Mouse (Mus musculus) heart, embryonic 12.5 days (tissue): Measurements from ENCODE around the gene Nup54. TPM values are rescaled to one million over a fixed set of nuclear protein-coding genes. Genes with fewer than 3 reads are reported as not detected.

Experiments used
- ATAC-seq: fragments of 200-750 bp; cut with Nextera tagmentation; 2 replicates; pipeline ENCODE4 v1.8.0; 2017; ENCODE audit warnings: moderate TSS enrichment, moderate library complexity; ENCODE audit not compliant: insufficient number of reproducible peaks, low FRiP score
- H3K27ac ChIP-seq: fragments of 300-500 bp; sonication (generic); 2 replicates; pipeline ENCODE4 v1.5.1; 2016; ENCODE audit warnings: mild to moderate bottlenecking, moderate library complexity; ENCODE audit not compliant: poor library complexity, severe bottlenecking
- H3K27me3 ChIP-seq: fragments of 300-500 bp; sonication (generic); replicated peaks from 2 replicates; pipeline ENCODE4 v1.6.1; 2016; ENCODE audit warnings: mild to moderate bottlenecking, moderate library complexity
- H3K36me3 ChIP-seq: fragments of 300-500 bp; sonication (generic); 2 replicates; pipeline ENCODE4 v1.6.1; 2016; ENCODE audit warnings: mild to moderate bottlenecking, moderate library complexity
- H3K4me1 ChIP-seq: fragments of 300-500 bp; sonication (generic); replicated peaks from 2 replicates; pipeline ENCODE4 v1.6.1; 2016; ENCODE audit warnings: mild to moderate bottlenecking
- H3K4me2 ChIP-seq: fragments of 300-500 bp; sonication (generic); 2 replicates; pipeline ENCODE4 v1.6.1; 2016; ENCODE audit warnings: mild to moderate bottlenecking, moderate library complexity
- H3K4me3 ChIP-seq: fragments of 300-500 bp; sonication (generic); 2 replicates; pipeline ENCODE4 v1.5.1; 2016; ENCODE audit warnings: mild to moderate bottlenecking
- H3K9ac ChIP-seq: fragments of 300-500 bp; sonication (generic); 2 replicates; pipeline ENCODE4 v1.6.1; 2016; ENCODE audit warnings: mild to moderate bottlenecking, moderate library complexity
- H3K9me3 ChIP-seq: fragments of 300-500 bp; sonication (generic); replicated peaks from 2 replicates; pipeline ENCODE4 v1.6.1; 2016; ENCODE audit warnings: mild to moderate bottlenecking, moderate library complexity
- WGBS: fragments of 180-500 bp; shearing (Covaris S2); methylation state at CpG from one replicate; pipeline ENCODE4 v1.1.7; 2016; 5-methylcytosine and 5-hydroxymethylcytosine counted together
- polyA plus RNA-seq: library from polyadenylated mRNA; unstranded; fragments of >200 nt; fragmentation: Nextera tagmentation; extraction: Ambion mirVana; gene quantifications from 2 replicates; pipeline ENCODE4 v1.2.1, GENCODE M21; 2016

Nup54 gene
- polyA plus RNA-seq, 1 experiment from 2014 or later = 44.6 TPM

DNA sequence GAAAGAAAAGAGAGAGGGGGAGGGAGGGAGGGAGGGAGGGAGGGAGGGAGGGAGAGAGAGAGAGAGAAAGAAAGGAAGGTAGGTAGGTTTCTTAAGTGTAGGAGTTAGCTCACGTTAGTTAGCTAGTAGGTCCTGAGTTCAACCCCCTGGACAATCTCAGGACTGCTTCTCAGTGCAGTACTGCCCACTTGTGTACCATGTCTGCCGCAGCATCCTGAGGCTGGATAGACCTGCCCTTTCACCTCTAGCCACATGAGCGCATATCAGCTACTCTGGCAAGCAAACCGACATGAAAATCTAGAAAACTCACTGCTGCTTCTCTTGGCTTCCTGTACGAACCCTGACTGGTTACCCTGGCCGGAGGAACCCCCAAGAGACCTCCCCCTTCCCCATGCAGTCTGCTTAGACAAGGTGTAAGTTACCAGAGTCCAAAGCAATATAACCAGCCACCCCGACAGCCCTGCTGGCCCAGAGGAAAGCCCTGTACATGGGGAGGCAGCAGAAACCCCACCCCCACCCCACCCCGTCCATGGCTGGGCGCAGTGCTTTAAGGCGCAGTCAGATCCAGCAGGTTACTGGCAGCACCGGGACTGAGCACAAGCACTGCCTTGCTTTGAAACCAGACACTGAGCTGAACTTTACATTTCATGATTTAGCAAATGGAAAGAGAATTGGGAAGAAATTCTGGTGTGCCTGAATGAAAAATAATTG, 21.6 kb downstream of the Nup54 start:
- H3K9me3 ChIP-seq = no peaks in the 10 kb centered on the region
- no peak for ATAC-seq
- H3K4me2 ChIP-seq = no peak overlapping the region
- peaks cover 12% of the 10 kb centered on the region; the same call in 1 of the 2 replicates for H3K4me1 ChIP-seq
- no peak overlapping the region for H3K27ac ChIP-seq
- no peak overlapping the region for H3K9ac ChIP-seq
- 81% methylated on average over 11 of the region's 11 CpGs for WGBS
- no peaks in the 10 kb centered on the region for H3K27me3 ChIP-seq
- no peak overlapping the region for H3K4me3 ChIP-seq
- H3K36me3 ChIP-seq = peaks cover 39% of the 10 kb centered on the region

DNA sequence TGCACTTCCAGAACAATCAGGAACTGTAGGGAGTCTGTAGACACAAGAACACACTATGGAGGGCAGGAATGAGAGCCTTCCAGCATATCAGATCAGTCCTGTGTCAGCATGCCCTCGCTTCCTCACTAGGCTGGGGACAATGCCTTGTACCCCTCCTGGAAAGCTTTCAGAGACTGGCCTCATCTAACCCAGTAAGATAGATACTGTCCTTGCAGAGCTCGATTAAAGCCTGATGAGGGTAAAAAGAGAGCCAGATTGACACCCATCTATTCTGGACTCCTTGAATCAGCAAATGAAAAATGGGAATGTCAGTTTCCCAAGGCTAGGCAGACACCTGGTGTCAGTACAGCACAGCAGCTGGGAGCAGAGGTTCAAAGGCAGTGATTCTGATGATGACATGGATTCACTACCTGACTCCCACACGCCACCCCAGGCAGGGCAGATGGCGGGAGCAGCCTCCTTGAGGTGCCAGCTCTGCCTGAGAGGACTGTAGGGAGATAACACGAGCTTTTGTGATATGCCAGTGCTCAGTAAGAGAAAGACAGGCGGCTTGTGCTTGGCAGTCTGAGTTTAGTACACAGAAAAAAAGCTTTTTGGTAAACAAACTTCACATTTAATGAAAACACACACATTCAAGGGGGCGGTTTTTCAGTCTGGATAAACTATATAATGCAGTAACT, 23.4 kb downstream of the Nup54 start:
- no peaks in the 10 kb centered on the region for H3K9me3 ChIP-seq
- no peak overlapping the region for H3K27ac ChIP-seq
- H3K9ac ChIP-seq = 0 out of 2 replicates have a peak overlapping the region, but pooled peaks have one; percentile 8
- peaks cover 12% of the 10 kb centered on the region; the same call in 1 of the 2 replicates for H3K4me1 ChIP-seq
- H3K27me3 ChIP-seq = no peaks in the 10 kb centered on the region
- H3K4me3 ChIP-seq = no peak overlapping the region
- ATAC-seq = no peak
- H3K4me2 ChIP-seq = no peak overlapping the region
- 46% methylated on average over 7 of the region's 7 CpGs for WGBS
- H3K36me3 ChIP-seq = peaks cover 23% of the 10 kb centered on the region

- no peaks in the 10 kb centered on the region for H3K27me3 ChIP-seq
- 86% methylated on average over 5 of the region's 5 CpGs for WGBS
- no peak for ATAC-seq
These were observed 24.5 kb downstream of the Nup54 start for GRCm38 (mm10) chr5:92410486-92410885.

DNA sequence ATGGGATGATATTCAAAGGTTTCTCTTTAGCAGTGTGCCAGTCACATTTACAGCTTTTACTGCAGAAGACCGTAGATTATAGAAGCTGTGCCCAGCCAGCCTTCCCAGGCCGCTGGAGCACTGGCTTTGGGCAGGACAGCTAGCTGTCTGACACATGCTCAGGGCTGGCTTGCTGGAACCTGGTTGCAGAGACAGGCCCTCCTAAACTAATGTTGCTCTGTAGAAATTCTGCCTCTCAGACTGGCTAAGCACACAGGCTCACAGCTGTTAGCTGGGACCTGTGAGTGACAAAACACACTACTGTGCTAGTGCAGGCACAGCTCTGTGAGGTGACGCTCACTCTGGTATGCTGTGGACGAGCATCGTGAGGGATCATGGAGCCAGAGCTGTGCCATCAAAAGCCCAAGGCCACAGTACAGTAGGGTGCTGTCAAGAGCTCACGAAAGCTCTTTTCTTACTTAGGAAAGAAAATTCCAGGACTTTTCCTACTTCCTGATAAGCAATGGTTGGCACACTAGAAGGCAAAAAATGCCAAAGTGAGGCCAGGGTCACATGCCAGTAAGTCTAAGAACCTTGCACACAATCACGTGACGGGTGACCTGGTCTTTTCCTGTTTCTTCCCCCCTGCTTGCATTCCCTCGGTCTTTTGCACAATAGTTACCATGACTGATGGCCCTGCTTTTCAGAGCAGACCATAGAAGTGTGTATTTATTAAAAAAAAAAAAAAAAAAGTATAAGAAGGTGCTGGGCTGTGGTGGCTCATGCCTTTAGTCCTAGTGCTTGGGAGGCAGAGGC, 25.5 kb downstream of the Nup54 start:
- H3K4me3 ChIP-seq = no peak overlapping the region
- 68% methylated on average over 9 of the region's 9 CpGs for WGBS
- no peak overlapping the region for H3K27ac ChIP-seq
- peaks cover 9% of the 10 kb centered on the region for H3K36me3 ChIP-seq
- H3K9ac ChIP-seq = no peak overlapping the region
- no peaks in the 10 kb centered on the region for H3K9me3 ChIP-seq
- peaks cover 12% of the 10 kb centered on the region; the same call in 1 of the 2 replicates for H3K4me1 ChIP-seq
- no peaks in the 10 kb centered on the region for H3K27me3 ChIP-seq
- no peak for ATAC-seq
- no peak overlapping the region for H3K4me2 ChIP-seq

More at GRCm38 (mm10) chr5:92410486-92410885, 24.5 kb downstream of the Nup54 start:
- no peak overlapping the region for H3K4me2 ChIP-seq
- peaks cover 12% of the 10 kb centered on the region; the same call in 1 of the 2 replicates for H3K4me1 ChIP-seq
- H3K27ac ChIP-seq = no peak overlapping the region
- no peak overlapping the region for H3K4me3 ChIP-seq
- no peaks in the 10 kb centered on the region for H3K9me3 ChIP-seq
- H3K9ac ChIP-seq = no peak overlapping the region
- H3K36me3 ChIP-seq = peaks cover 16% of the 10 kb centered on the region

- no peak overlapping the region for H3K27ac ChIP-seq
- 0 out of 2 replicates have a peak, but pooled peaks cover 5% of the 10 kb centered on the region for H3K4me1 ChIP-seq
- WGBS = 42% methylated on average over 2 of the region's 2 CpGs
- no peak for ATAC-seq
- H3K9me3 ChIP-seq = no peaks in the 10 kb centered on the region
- 0 out of 2 replicates have a peak, but pooled peaks cover 2% of the 10 kb centered on the region for H3K36me3 ChIP-seq
- H3K27me3 ChIP-seq = no peaks in the 10 kb centered on the region
- no peak overlapping the region for H3K4me3 ChIP-seq
- no peak overlapping the region for H3K9ac ChIP-seq
- H3K4me2 ChIP-seq = no peak overlapping the region
These were observed 30.7 kb downstream of the Nup54 start for GRCm38 (mm10) chr5:92404400-92404678.

DNA sequence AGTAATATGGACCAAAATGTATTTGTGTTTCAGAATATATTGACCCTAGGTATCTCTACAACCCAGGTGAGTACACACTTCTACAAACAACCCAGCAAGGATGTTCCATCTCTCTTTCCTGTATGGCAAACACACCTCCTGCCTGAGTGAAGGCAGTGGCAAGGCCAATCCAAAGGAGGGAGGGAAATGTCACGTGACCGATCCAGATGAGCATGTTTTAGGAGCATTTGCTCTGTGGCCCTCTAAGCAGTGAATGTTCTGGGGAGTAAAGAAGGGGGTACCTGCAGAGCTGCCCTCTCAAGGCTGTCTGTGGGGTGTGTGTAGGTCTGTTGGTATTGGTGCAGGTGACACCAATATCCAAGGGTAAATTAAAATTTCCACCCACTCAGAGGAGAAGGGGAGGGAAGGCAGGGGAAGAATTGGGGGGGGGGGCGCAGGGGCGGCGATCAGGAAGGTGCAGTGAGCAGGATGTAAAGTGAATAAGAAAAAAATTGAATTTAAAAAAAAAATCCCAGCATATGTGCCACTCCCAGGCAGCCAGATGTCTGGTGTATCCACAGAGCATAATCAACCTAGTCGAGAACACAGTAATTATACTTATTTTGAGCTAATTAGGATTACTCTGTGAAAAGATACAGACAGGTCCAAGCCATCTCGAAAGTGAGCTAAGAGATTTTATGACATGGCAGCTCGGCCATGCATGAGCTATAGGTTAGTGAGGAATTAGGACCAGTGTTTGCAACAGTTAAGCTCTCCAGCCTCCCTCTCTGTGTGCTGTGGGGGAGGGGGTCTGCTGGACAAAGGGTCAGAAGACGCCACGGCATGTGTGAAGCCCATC, 31.2 kb downstream of the Nup54 start:
- Histone ChIP-seq H3K9me3 (no peaks in the 10 kb centered on the region), H3K9ac (no peak overlapping the region), H3K4me1 (peaks cover 7% of the 10 kb centered on the region; the same call in 1 of the 2 replicates), H3K27ac (no peak overlapping the region), H3K36me3 (0 out of 2 replicates have a peak, but pooled peaks cover 2% of the 10 kb centered on the region), H3K4me2 (no peak overlapping the region), H3K4me3 (no peak overlapping the region), H3K27me3 (no peaks in the 10 kb centered on the region)
- ATAC-seq = no peak
- 70% methylated on average over 10 of the region's 10 CpGs for WGBS

DNA sequence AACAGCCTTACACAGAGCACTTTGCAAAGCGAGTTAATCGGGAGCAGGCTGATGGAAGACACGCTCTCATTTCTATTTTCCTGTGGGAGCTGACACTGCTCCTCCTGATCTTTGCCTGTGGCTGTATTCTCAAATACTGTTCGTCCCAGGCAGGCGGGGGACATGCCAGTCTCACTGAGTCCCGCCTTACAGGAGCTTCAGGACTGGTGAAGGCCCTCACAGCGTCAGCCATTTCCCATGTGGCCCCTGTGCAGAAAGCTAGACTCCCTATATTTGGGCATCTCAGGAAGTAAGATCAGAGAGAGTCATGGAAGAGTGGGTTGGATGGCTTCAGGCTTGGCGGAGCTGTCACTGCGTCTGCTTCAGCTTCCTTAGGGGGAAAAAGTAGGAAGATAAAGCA, 32.2 kb downstream of the Nup54 start:
- WGBS = 66% methylated on average over 9 of the region's 9 CpGs
- H3K9me3 ChIP-seq = no peaks in the 10 kb centered on the region
- no peak overlapping the region for H3K4me2 ChIP-seq
- no peaks in the 10 kb centered on the region for H3K27me3 ChIP-seq
- H3K27ac ChIP-seq = no peak overlapping the region
- H3K36me3 ChIP-seq = 0 out of 2 replicates have a peak, but pooled peaks cover 2% of the 10 kb centered on the region
- H3K9ac ChIP-seq = no peak overlapping the region
- peaks cover 17% of the 10 kb centered on the region for H3K4me1 ChIP-seq
- H3K4me3 ChIP-seq = no peak overlapping the region
- ATAC-seq = no peak

- Histone ChIP-seq H3K27ac (no peak overlapping the region), H3K27me3 (peaks cover 11% of the 10 kb centered on the region), H3K36me3 (no peaks in the 10 kb centered on the region), H3K9ac (no peak overlapping the region), H3K4me2 (no peak overlapping the region), H3K9me3 (no peaks in the 10 kb centered on the region), H3K4me1 (peaks cover 26% of the 10 kb centered on the region), H3K4me3 (no peak overlapping the region)
- peak; percentile 88 for ATAC-seq
- 22% methylated on average over 5 of the region's 5 CpGs for WGBS
These were observed 36.9 kb downstream of the Nup54 start for GRCm38 (mm10) chr5:92398153-92398552.

- no peak overlapping the region for H3K27ac ChIP-seq
- H3K9ac ChIP-seq = no peak overlapping the region
- peaks cover 27% of the 10 kb centered on the region for H3K27me3 ChIP-seq
- ATAC-seq = no peak
- H3K36me3 ChIP-seq = no peaks in the 10 kb centered on the region
- H3K4me3 ChIP-seq = no peak overlapping the region
- H3K9me3 ChIP-seq = no peaks in the 10 kb centered on the region
- H3K4me1 ChIP-seq = peaks cover 39% of the 10 kb centered on the region
- no peak overlapping the region for H3K4me2 ChIP-seq
- 61% methylated on average over 6 of the region's 6 CpGs for WGBS
These were observed 38.5 kb downstream of the Nup54 start for GRCm38 (mm10) chr5:92396476-92396875.

DNA sequence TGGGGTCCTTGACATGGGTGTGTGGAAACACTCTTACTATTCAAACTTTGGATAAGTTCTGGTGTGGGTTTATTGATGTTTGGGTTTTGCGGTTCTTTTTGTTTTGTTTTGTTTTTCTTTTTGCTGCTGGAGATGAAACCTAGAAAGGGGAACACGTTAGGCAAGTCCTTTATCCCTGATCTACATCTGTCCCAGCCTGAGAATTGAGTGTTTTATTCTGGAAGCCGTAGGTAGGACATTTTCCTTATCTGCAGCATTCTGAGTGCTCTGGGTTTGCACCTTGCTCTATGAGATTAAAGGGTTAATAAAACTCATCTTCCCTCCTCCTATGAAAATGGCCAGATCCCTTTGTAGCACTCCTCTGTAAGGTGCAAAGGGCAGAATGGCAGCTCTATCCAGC, 39.3 kb downstream of the Nup54 start:
- ATAC-seq = no peak

More for the DNA sequence above, 39.3 kb downstream of the Nup54 start:
- Histone ChIP-seq H3K4me2 (no peak overlapping the region), H3K36me3 (no peaks in the 10 kb centered on the region), H3K4me1 (peaks cover 45% of the 10 kb centered on the region), H3K27ac (no peak overlapping the region), H3K4me3 (no peak overlapping the region), H3K27me3 (peaks cover 28% of the 10 kb centered on the region), H3K9ac (no peak overlapping the region), H3K9me3 (no peaks in the 10 kb centered on the region)
- WGBS = 75% methylated on average over 3 of the region's 3 CpGs
